Mouse (Mus musculus) ovary, adult 18-20 months (tissue): ENCODE results near the gene 1500015O10Rik.

Experiments
- DNase-seq: peaks from one replicate; pipeline ENCODE4 v3.0.0; 2022; ENCODE audit warnings: low spot score, mixed read lengths

Gene 1500015O10Rik

GRCm38 (mm10) chr1:43774126-43774525, 43.7 kb downstream of the 1500015O10Rik start:
- no peak for DNase-seq

DNA sequence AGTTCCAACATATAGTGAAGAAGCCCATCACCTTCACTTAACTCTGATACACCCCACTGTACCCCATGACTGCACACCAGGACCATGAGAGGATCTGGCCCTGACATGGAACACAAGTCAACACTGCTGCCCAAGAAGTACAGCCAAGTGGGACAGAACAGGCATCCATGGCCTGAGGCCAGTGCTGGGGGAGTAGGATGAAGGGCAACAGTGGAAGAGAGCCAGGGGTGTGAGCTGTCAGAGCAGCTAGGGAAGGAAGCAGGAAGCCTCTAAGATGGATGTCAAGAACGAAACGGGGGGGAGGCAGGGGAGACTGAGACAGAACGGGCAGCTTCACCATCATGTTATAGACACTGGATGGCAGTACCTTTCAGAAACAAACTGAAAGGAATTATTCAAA, 45.7 kb downstream of the 1500015O10Rik start:
- DNase-seq: no peak

- no peak for DNase-seq
These were observed 50.8 kb downstream of the 1500015O10Rik start for GRCm38 (mm10) chr1:43781195-43781594.

DNA sequence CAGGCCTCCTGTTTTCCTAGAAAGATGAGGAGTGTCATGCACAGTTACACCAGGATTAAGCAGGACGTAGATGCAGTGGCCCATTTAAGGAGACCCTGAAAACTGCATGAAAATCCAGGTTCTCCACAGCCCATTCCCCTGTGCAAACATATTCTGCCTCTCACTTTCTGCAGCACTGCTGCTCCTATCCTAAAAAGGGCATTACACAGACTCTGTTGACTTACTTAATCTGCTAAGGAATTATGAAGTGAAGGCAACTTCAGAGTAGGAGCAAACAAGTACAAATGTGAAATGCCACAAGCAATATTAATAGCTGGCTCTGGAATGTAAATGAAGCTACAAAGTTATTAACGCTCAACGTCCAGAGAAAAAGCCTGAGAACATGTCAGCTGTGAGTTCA, 51.3 kb downstream of the 1500015O10Rik start:
- DNase-seq: no peak

DNA sequence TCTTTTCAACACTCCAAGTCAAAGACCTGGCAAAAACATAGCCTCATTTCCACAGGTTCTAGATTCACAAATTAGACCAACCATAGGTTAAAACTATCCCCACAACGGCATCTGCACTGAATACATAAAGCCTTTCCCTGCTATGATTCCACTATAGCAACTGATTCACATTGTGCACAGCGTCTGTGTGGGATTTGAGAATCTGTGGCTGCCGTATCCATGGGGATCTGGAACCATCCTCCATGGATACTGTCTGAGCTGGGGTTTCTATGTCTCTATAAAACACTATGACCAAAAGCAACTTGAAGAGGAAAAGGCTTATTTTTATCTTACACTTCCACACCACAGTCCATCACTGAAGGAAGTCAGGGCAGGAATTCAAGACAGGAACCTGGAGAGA, 52.3 kb downstream of the 1500015O10Rik start:
- DNase-seq: no peak

- no peak for DNase-seq
These were observed 52.8 kb downstream of the 1500015O10Rik start for GRCm38 (mm10) chr1:43783186-43783585.

GRCm38 (mm10) chr1:43785316-43785715, 54.9 kb downstream of the 1500015O10Rik start:
- DNase-seq: no peak

GRCm38 (mm10) chr1:43786711-43787110, 56.3 kb downstream of the 1500015O10Rik start:
- no peak for DNase-seq

DNA sequence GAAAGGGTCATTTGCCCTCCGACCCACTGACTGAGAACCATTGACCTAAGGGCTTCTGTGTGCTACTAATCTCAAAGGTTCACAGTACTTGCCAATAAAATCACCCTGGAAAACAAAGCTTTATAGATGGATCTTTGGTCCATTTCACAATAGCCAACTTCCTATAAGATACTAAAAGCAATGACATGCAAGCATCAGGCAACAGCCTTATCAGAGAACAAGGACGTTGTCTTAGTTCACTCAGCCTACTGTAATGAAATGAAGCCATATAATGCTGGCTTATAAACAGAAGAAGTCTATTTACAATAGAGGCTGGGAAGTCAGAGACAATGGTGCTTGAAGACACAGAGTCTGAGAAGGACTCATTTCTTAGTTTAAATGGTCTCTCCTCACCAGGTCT, 59.4 kb downstream of the 1500015O10Rik start:
- no peak for DNase-seq
